Mouse (Mus musculus) midbrain, embryonic 13.5 days (tissue): ENCODE results near the gene Ppat. TPM values are rescaled to one million over a fixed set of nuclear protein-coding genes. Genes with fewer than 3 reads are reported as not detected.
"Not testable (repeated sequence)": the region's sequence is repeated elsewhere in the genome, so short reads cannot be mapped to it uniquely, and the experiment has no call there.

Source experiments
- ATAC-seq: fragments of 200-750 bp; cut with Nextera tagmentation; 2 replicates; pipeline ENCODE4 v1.8.0; 2017; ENCODE audit warnings: mild to moderate bottlenecking, moderate TSS enrichment, moderate library complexity
- H3K27ac ChIP-seq: fragments of 300-500 bp; sonication (generic); 2 replicates; pipeline ENCODE4 v1.5.1; 2015; ENCODE audit warnings: inconsistent platforms, mild to moderate bottlenecking, moderate library complexity
- H3K27me3 ChIP-seq: fragments of 300-500 bp; sonication (generic); 2 replicates; pipeline ENCODE4 v1.6.1; 2015; ENCODE audit warnings: mild to moderate bottlenecking, inconsistent platforms
- H3K36me3 ChIP-seq: fragments of 300-500 bp; sonication (generic); 2 replicates; pipeline ENCODE4 v1.6.1; 2015; ENCODE audit warnings: mild to moderate bottlenecking, inconsistent platforms
- H3K4me1 ChIP-seq: fragments of 300-500 bp; sonication (generic); replicated peaks from 2 replicates; pipeline ENCODE4 v1.6.1; 2015; ENCODE audit warnings: inconsistent platforms
- H3K4me2 ChIP-seq: fragments of 300-500 bp; sonication (generic); replicated peaks from 2 replicates; pipeline ENCODE4 v1.6.1; 2015; ENCODE audit warnings: moderate library complexity, mild to moderate bottlenecking, inconsistent platforms
- H3K4me3 ChIP-seq: fragments of 300-500 bp; sonication (generic); replicated peaks from 2 replicates; pipeline ENCODE4 v1.5.1; 2015; ENCODE audit warnings: mild to moderate bottlenecking, inconsistent platforms
- H3K9ac ChIP-seq: fragments of 300-500 bp; sonication (generic); replicated peaks from 2 replicates; pipeline ENCODE4 v1.6.1; 2015; ENCODE audit warnings: mild to moderate bottlenecking, inconsistent platforms
- H3K9me3 ChIP-seq: fragments of 300-500 bp; sonication (generic); 2 replicates; pipeline ENCODE4 v1.6.1; 2016; ENCODE audit warnings: mild to moderate bottlenecking, inconsistent platforms
- WGBS: fragments of 180-500 bp; shearing (Covaris S2); methylation state at CpG from one replicate; pipeline ENCODE4 v1.1.7; 2015; 5-methylcytosine and 5-hydroxymethylcytosine counted together
- polyA plus RNA-seq: library from polyadenylated mRNA; unstranded; fragments of >200 nt; fragmentation: Nextera tagmentation; extraction: Ambion mirVana; gene quantifications from 2 replicates; pipeline ENCODE4 v1.2.1, GENCODE M21; 2015

Gene Ppat
- polyA plus RNA-seq, 1 experiment from 2014 or later = 14.4 TPM

DNA sequence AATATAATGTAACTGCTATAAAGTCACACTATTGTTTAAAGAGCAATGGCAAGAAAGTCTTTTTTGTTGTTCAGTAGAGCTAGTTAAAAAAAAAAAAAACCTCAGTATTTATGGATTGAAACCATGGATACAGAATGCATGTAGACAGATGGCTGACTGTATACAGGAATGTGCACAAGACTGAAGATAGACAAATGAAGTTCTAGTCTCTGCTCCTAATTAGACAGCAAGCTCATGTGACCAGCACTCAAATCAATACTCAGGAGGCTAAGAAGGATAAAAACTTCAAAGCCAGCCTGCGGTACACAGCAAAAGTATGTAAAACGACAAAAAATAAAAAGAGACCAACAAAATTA, 5.7 kb downstream of the Ppat start:
- no peak overlapping the region for H3K27ac ChIP-seq
- no peaks in the 10 kb centered on the region for H3K9me3 ChIP-seq
- H3K4me2 ChIP-seq = no peak overlapping the region
- no peaks in the 10 kb centered on the region for H3K27me3 ChIP-seq
- H3K4me3 ChIP-seq = no peak overlapping the region
- H3K36me3 ChIP-seq = peaks cover 2% of the 10 kb centered on the region; the same call in 1 of the 2 replicates
- WGBS = 59% methylated on average over 2 of the region's 2 CpGs
- no peak for ATAC-seq
- H3K9ac ChIP-seq = no peak overlapping the region
- H3K4me1 ChIP-seq = peaks cover 17% of the 10 kb centered on the region

- no peak overlapping the region for H3K4me3 ChIP-seq
- no peaks in the 10 kb centered on the region for H3K9me3 ChIP-seq
- peaks cover 12% of the 10 kb centered on the region for H3K4me1 ChIP-seq
- H3K4me2 ChIP-seq = no peak overlapping the region
- peaks cover 6% of the 10 kb centered on the region; the same call in 1 of the 2 replicates for H3K36me3 ChIP-seq
- H3K27ac ChIP-seq = no peak overlapping the region
- 85% methylated on average over 6 of the region's 6 CpGs for WGBS
- ATAC-seq = no peak
- no peak overlapping the region for H3K9ac ChIP-seq
- no peaks in the 10 kb centered on the region for H3K27me3 ChIP-seq
Measured at GRCm38 (mm10) chr5:76944965-76945677, 6.3 kb downstream of the Ppat start.

DNA sequence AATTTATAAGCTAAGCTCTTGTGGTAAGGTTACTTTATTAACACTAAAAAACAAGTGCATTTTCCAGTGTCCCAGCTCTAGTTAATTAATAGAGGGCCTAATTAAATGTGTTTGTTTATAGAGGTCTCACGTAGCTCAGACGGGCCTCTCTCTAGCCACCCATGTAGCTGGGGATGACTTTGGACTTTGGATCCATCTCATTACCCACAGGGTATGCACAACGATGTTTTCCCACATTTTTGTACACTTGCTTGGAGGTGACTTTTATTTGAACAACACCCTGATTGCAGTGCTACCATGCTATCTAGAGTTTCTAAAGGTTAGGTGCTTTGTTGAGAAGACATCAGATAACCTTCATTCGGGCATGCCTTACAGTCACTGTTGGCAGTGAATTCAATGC, 8.9 kb downstream of the Ppat start:
- Histone ChIP-seq H3K9ac (no peak overlapping the region), H3K9me3 (no peaks in the 10 kb centered on the region), H3K36me3 (peaks cover 12% of the 10 kb centered on the region), H3K4me1 (0 out of 2 replicates have a peak, but pooled peaks cover 4% of the 10 kb centered on the region), H3K4me3 (no peak overlapping the region), H3K27me3 (no peaks in the 10 kb centered on the region), H3K27ac (no peak overlapping the region), H3K4me2 (no peak overlapping the region)
- no peak for ATAC-seq
- WGBS = 96% methylated on average over 4 of the region's 4 CpGs

DNA sequence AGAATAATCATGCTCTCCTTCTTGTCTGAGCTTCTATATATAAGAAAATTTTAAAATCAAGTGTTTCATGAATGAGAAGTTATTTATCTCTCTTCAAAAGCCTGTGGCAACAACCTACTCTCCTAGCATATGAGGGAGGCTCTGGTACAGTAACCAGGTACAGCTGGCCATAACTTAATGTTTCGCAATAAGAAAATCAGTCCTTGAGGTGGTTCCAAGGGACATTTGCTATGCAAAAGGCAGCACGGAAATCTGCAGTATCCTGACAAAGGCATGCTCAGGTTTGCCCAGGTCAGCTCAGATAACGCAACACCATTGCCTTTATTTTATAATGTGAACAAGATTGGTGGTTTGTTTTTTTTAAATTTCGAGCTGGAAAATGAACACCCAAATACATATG, 9.4 kb downstream of the Ppat start:
- H3K27ac ChIP-seq = no peak overlapping the region
- H3K4me1 ChIP-seq = 0 out of 2 replicates have a peak, but pooled peaks cover 4% of the 10 kb centered on the region
- 95% methylated on average over 4 of the region's 4 CpGs for WGBS
- H3K4me3 ChIP-seq = no peak overlapping the region
- H3K4me2 ChIP-seq = no peak overlapping the region
- H3K9me3 ChIP-seq = no peaks in the 10 kb centered on the region
- no peaks in the 10 kb centered on the region for H3K27me3 ChIP-seq
- peaks cover 12% of the 10 kb centered on the region for H3K36me3 ChIP-seq
- no peak overlapping the region for H3K9ac ChIP-seq
- no peak for ATAC-seq

DNA sequence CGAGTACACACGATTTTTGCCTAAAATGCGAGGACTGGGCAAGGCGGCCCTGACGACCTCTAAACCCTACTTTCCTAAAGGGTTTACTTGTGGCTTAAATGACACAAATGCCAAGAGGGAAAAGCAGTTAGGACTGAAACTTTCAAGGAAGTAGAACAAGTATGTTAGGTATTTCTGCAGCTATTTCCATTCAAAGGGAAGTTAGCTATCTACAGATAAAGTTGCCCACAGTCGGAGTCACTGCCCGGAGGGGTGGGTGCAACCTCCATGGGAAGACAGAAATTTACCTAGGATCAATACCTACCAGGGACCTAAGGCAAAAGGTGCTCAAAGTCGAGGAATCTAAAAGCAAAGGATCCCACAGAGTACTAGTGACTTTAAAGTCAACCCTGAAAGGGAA, 11.7 kb downstream of the Ppat start:
- H3K9ac ChIP-seq = no peak overlapping the region
- WGBS = 98% methylated on average over 8 of the region's 8 CpGs
- no peak overlapping the region for H3K4me2 ChIP-seq
- no peak overlapping the region for H3K4me3 ChIP-seq
- no peaks in the 10 kb centered on the region for H3K9me3 ChIP-seq
- H3K4me1 ChIP-seq = no peaks in the 10 kb centered on the region
- no peak overlapping the region for H3K27ac ChIP-seq
- peaks cover 12% of the 10 kb centered on the region for H3K36me3 ChIP-seq
- H3K27me3 ChIP-seq = no peaks in the 10 kb centered on the region
- no peak for ATAC-seq

DNA sequence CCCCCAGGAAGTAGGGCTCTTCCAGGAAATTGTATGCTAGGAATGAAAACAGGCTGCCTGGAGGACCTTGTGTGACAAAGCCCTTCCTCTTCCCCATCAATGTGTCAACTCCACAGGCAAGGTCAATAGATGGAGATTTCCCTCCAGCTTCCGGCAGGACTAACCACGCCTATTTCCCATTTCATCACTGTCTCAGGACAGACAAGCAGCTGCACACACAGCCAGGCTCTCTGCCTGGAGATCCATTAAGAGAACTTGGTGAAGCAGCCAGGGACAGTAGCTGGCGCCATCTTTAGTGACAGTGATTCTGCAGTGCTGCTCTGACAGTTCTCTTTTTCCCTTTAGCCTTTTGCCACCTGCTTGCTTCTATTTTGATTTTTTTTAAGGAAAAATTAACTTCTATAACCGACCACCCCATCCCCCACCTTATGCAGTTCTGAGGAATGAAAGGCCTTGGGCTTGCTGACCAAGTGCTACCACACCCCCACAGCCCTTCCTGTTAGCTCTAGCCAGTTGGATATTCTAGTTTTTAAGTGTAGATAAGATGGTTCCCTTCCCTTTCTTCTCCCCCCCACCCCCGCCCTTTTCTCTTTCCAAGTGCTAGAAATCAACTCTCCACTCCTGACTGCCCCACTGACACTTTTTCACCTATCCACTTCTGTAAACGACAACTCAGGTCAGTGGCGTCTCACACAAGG, 22.0 kb downstream of the Ppat start:
- H3K4me3 ChIP-seq = no peak overlapping the region
- no peak overlapping the region for H3K4me2 ChIP-seq
- peaks cover 17% of the 10 kb centered on the region; the same call in 1 of the 2 replicates for H3K9me3 ChIP-seq
- H3K9ac ChIP-seq = no peak overlapping the region
- H3K27me3 ChIP-seq = no peaks in the 10 kb centered on the region
- 87% methylated on average over 7 of the region's 7 CpGs for WGBS
- no peaks in the 10 kb centered on the region for H3K4me1 ChIP-seq
- no peak overlapping the region for H3K27ac ChIP-seq
- peaks cover 32% of the 10 kb centered on the region for H3K36me3 ChIP-seq
- ATAC-seq = no peak

- peaks cover 17% of the 10 kb centered on the region; the same call in 1 of the 2 replicates for H3K9me3 ChIP-seq
- no peak overlapping the region for H3K27ac ChIP-seq
- ATAC-seq = 0 out of 2 replicates have a peak, but pooled peaks have one; percentile 14
- H3K27me3 ChIP-seq = no peaks in the 10 kb centered on the region
- no peak overlapping the region for H3K4me3 ChIP-seq
- H3K9ac ChIP-seq = no peak overlapping the region
- H3K4me2 ChIP-seq = no peak overlapping the region
- peaks cover 32% of the 10 kb centered on the region for H3K36me3 ChIP-seq
- WGBS = 86% methylated on average over 16 of the region's 16 CpGs
- H3K4me1 ChIP-seq = no peaks in the 10 kb centered on the region
Measured at GRCm38 (mm10) chr5:76928124-76928832, 23.1 kb downstream of the Ppat start.

DNA sequence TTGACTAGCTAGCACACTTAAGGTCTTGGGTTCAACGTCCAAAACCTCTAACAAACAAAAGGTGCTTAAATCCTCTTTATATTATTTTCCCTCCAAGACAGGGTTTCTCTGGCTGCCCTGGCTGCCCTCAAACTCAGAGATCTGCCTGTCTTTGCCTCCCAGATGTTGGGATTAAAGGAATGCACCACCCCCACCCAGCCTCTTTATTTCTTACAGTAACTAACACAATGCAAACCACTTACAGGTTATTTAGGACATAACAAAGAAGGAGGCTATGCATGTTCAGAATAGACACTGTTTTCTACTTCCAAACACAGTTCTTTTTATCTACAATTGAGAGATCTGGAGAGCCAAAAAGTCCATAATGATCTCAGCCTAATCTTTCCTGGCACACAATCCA, 27.1 kb downstream of the Ppat start:
- WGBS = 63% methylated on average over 1 of the region's 1 CpGs
- Histone ChIP-seq H3K4me3 (no peak overlapping the region), H3K27me3 (no peaks in the 10 kb centered on the region), H3K4me1 (no peaks in the 10 kb centered on the region), H3K36me3 (peaks cover 52% of the 10 kb centered on the region), H3K27ac (no peak overlapping the region), H3K9me3 (peaks cover 14% of the 10 kb centered on the region; the same call in 1 of the 2 replicates), H3K9ac (no peak overlapping the region), H3K4me2 (no peak overlapping the region)
- ATAC-seq = no peak

DNA sequence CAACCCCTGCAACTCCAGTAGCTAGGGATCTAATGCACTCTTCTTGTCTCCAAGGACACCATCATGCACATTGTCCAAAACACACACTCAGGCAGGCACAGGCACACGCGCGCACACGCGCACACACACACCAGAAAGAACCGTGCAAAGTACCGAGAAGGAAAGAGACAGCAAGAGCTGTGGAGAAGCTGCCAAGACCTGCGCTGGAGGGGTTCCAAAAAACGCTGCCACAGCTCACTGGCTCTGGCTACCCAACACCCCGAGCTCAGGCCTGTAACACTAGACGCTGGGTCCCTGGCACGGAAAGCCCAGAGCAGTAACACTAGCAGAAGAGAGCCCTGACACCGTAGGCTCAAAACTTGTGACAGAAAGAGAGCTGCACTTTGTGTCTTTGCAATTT, 27.9 kb downstream of the Ppat start:
- peaks cover 59% of the 10 kb centered on the region for H3K36me3 ChIP-seq
- no peak overlapping the region for H3K4me3 ChIP-seq
- H3K9me3 ChIP-seq = peaks cover 14% of the 10 kb centered on the region; the same call in 1 of the 2 replicates
- no peak overlapping the region for H3K9ac ChIP-seq
- 94% methylated on average over 13 of the region's 13 CpGs for WGBS
- no peak overlapping the region for H3K4me2 ChIP-seq
- H3K27ac ChIP-seq = no peak overlapping the region
- ATAC-seq = no peak
- H3K27me3 ChIP-seq = no peaks in the 10 kb centered on the region
- no peaks in the 10 kb centered on the region for H3K4me1 ChIP-seq

DNA sequence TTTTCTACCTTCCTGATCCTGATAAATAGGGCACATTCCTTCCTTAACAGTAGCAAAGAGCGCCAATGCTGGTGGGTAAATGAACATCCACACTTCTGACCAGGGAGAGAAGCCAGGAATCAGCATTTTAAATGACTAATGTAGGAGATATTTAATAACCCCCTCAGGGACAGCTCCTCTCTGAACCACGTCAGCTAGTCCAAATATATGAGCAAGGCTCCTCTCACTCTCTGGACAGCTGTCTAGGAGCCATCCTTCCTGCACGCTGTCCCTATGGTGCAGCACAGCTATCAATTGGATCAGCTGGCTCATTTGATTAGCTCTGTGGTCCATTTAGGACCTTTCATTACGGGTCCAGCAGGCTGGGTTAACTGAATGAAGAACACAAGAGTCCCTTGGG, 28.5 kb downstream of the Ppat start:
- no peak for ATAC-seq
- Histone ChIP-seq H3K27me3 (no peaks in the 10 kb centered on the region), H3K9ac (no peak overlapping the region), H3K4me3 (no peak overlapping the region), H3K4me2 (no peak overlapping the region), H3K4me1 (no peaks in the 10 kb centered on the region), H3K9me3 (peaks cover 14% of the 10 kb centered on the region; the same call in 1 of the 2 replicates), H3K27ac (no peak overlapping the region), H3K36me3 (peaks cover 65% of the 10 kb centered on the region)
- WGBS = 85% methylated on average over 4 of the region's 4 CpGs

GRCm38 (mm10) chr5:76912522-76912921, 38.9 kb downstream of the Ppat start:
- H3K4me2 ChIP-seq, H3K27me3 ChIP-seq, H3K4me3 ChIP-seq, ATAC-seq, H3K4me1 ChIP-seq, H3K9ac ChIP-seq, H3K27ac ChIP-seq, H3K9me3 ChIP-seq: not testable (repeated sequence)
- 91% methylated on average over 5 of the region's 5 CpGs for WGBS
- H3K36me3 ChIP-seq = peaks cover 16% of the 10 kb centered on the region

GRCm38 (mm10) chr5:76910807-76911206, 40.6 kb downstream of the Ppat start:
- no peak for ATAC-seq
- Histone ChIP-seq H3K4me1 (peaks cover 9% of the 10 kb centered on the region), H3K27ac (no peak overlapping the region), H3K4me2 (no peak overlapping the region), H3K9me3 (no peaks in the 10 kb centered on the region), H3K36me3 (peaks cover 15% of the 10 kb centered on the region), H3K27me3 (no peaks in the 10 kb centered on the region), H3K4me3 (no peak overlapping the region), H3K9ac (no peak overlapping the region)
- WGBS = 84% methylated on average over 3 of the region's 3 CpGs
